Mouse (Mus musculus): ENCODE data around the gene Ppp1r1b. TPM values are rescaled to one million over a fixed set of nuclear protein-coding genes. Genes with fewer than 3 reads are reported as not detected.

Ppp1r1b gene
- polyA plus RNA-seq, 1 experiment from 2014 or later: 0.78 TPM

DNA sequence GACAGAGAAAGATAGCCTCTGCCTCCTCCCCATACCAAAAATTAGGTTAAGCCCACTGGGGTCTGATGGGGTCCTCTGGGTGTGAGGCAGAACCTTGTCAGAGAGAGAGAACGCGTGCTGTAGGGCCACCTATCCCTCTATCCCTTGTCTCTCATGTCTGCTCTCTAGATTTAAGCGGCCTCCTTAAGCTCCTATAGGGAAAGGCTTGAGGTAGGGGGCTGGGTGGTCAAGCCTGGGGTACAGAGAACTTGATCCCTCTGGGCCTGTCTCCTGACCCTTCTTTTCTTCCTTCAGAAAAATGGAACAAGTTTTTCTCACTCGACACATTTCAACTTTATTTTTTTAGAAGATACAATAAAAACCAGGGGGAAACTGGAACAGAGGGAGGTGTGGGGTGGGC is 15.4 kb upstream of the Ppp1r1b start:
- ATAC-seq (ENCODE audit: low FRiP score) (no peak), DNase-seq (ENCODE audit: low spot score, missing footprints) (no peak)
- Histone ChIP-seq H3K9me3 (ENCODE audit: control insufficient read depth, low read length) (no peaks in the 10 kb centered on the region), H3K27me3 (ENCODE audit: control insufficient read depth, insufficient read depth, low read length) (peaks cover 98% of the 10 kb centered on the region), H3K4me1 (ENCODE audit: control insufficient read depth, insufficient read depth, low read length) (peaks cover 17% of the 10 kb centered on the region), H3K27ac (ENCODE audit: low read depth, low read length) (no peak overlapping the region), H3K4me2 (no peak overlapping the region), H3K9ac (ENCODE audit: low read length) (no peak overlapping the region), H3K4me3 (ENCODE audit: low read depth, low read length) (no peak overlapping the region), H3K36me3 (ENCODE audit: control insufficient read depth, insufficient read depth, low read length) (no peaks in the 10 kb centered on the region)
- WGBS: 74% methylated on average over 4 of the region's 4 CpGs

DNA sequence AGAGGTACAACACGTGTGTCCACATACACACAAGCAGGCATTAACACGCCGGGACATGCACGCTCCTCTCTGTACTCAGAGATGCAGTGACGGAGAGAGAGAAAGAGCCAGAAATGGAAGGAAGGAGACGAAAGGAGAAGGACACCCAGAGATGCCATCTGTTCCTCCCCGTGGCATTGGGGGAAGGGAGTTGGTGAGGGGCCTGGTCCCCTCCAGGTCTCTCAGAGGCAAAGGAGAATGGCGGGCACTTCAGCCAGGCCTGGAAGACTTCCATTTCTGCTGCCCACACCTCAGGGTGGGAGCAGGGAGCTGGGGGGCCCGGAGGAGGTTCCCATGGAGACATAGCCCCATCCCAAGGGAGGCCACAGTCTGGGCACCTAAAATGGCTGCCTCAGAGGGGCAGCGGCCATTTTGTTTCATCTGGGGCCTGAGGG is 14.9 kb upstream of the Ppp1r1b start:
- DNase-seq (ENCODE audit: low spot score, missing footprints) (no peak), ATAC-seq (ENCODE audit: low FRiP score) (no peak)
- H3K27me3 ChIP-seq (ENCODE audit: control insufficient read depth, insufficient read depth, low read length): peaks cover 98% of the 10 kb centered on the region
- no peaks in the 10 kb centered on the region for H3K9me3 ChIP-seq (ENCODE audit: control insufficient read depth, low read length)
- H3K9ac ChIP-seq (ENCODE audit: low read length): no peak overlapping the region
- no peak overlapping the region for H3K27ac ChIP-seq (ENCODE audit: low read depth, low read length)
- H3K36me3 ChIP-seq (ENCODE audit: control insufficient read depth, insufficient read depth, low read length): no peaks in the 10 kb centered on the region
- H3K4me3 ChIP-seq (ENCODE audit: low read depth, low read length): no peak overlapping the region
- peaks cover 13% of the 10 kb centered on the region for H3K4me1 ChIP-seq (ENCODE audit: control insufficient read depth, insufficient read depth, low read length)
- no peak overlapping the region for H3K4me2 ChIP-seq
- WGBS: 79% methylated on average over 10 of the region's 10 CpGs

GRCm38 (mm10) chr11:98333981-98334741 is 14.0 kb upstream of the Ppp1r1b start:
- ATAC-seq (ENCODE audit: low FRiP score) (no peak), DNase-seq (ENCODE audit: low spot score, missing footprints) (no peak)
- H3K27me3 ChIP-seq (ENCODE audit: control insufficient read depth, insufficient read depth, low read length): peaks cover 98% of the 10 kb centered on the region
- peak overlapping the region; percentile 5; the same call in 1 of the 2 replicates for H3K9ac ChIP-seq (ENCODE audit: low read length)
- no peaks in the 10 kb centered on the region for H3K9me3 ChIP-seq (ENCODE audit: control insufficient read depth, low read length)
- WGBS: 3% methylated on average over 23 of the region's 41 CpGs
- H3K27ac ChIP-seq (ENCODE audit: low read depth, low read length): no peak overlapping the region
- H3K4me3 ChIP-seq (ENCODE audit: low read depth, low read length): 0 out of 2 replicates have a peak overlapping the region, but pooled peaks have one; percentile 5
- H3K4me1 ChIP-seq (ENCODE audit: control insufficient read depth, insufficient read depth, low read length): peaks cover 17% of the 10 kb centered on the region
- H3K36me3 ChIP-seq (ENCODE audit: control insufficient read depth, insufficient read depth, low read length): no peaks in the 10 kb centered on the region
- H3K4me2 ChIP-seq: peak overlapping the region; percentile 20

- Histone ChIP-seq H3K4me2 (no peak overlapping the region), H3K27ac (ENCODE audit: low read depth, low read length) (no peak overlapping the region), H3K9ac (ENCODE audit: low read length) (no peak overlapping the region), H3K4me3 (ENCODE audit: low read depth, low read length) (no peak overlapping the region), H3K27me3 (ENCODE audit: control insufficient read depth, insufficient read depth, low read length) (peaks cover 98% of the 10 kb centered on the region), H3K9me3 (ENCODE audit: control insufficient read depth, low read length) (no peaks in the 10 kb centered on the region), H3K4me1 (ENCODE audit: control insufficient read depth, insufficient read depth, low read length) (peaks cover 15% of the 10 kb centered on the region), H3K36me3 (ENCODE audit: control insufficient read depth, insufficient read depth, low read length) (no peaks in the 10 kb centered on the region)
- ATAC-seq (ENCODE audit: low FRiP score): no peak
- WGBS: 14% methylated on average over 9 of the region's 9 CpGs
- DNase-seq (ENCODE audit: low spot score, missing footprints): no peak
Measured at GRCm38 (mm10) chr11:98335250-98335649, 13.0 kb upstream of the Ppp1r1b start.

DNA sequence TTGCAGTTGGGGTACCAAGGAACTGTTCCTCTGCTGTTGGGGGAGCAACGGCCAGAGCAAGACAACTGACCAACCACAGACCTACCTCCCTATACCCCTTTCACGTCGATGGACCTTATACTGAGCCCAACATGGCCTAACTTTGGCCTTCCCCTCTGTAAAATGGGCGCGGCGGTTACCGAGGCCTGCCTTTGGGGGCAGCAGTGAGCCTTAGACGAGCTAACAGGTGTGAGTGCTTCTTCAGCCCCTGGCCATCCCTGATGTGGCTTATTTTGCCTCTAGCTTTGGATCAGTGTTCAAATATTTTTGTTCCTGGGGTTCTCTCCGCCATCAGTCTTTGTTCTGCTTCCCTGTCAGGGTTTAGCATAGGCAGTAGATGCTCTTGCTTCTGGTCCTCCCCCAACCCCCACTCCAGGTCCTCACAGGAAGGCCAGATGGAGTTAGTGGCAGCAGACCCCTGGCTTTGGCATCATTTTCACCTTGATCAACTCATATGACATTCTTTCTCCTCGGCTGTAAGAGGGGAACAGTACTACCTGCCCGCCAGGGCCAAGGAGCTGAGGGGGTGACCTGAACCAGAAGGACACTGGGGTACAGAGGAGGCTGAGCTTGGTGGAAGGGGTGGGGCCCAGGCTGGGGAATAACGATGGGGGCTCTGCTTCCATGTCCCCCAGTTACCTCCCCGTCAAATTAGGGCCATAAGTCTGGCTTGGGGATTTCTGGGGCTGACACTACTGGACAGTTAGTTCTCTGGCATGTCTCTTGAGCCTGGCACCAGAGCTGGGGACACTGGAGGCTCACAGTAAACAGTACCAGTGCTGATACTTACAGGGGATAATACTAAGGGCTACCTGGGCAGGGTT is 11.7 kb upstream of the Ppp1r1b start:
- H3K27me3 ChIP-seq (ENCODE audit: control insufficient read depth, insufficient read depth, low read length): peaks cover 96% of the 10 kb centered on the region
- H3K9ac ChIP-seq (ENCODE audit: low read length): no peak overlapping the region
- H3K27ac ChIP-seq (ENCODE audit: low read depth, low read length): no peak overlapping the region
- H3K9me3 ChIP-seq (ENCODE audit: control insufficient read depth, low read length): no peaks in the 10 kb centered on the region
- no peaks in the 10 kb centered on the region for H3K36me3 ChIP-seq (ENCODE audit: control insufficient read depth, insufficient read depth, low read length)
- peaks cover 15% of the 10 kb centered on the region for H3K4me1 ChIP-seq (ENCODE audit: control insufficient read depth, insufficient read depth, low read length)
- WGBS: 19% methylated on average over 13 of the region's 13 CpGs
- ATAC-seq (ENCODE audit: low FRiP score) (no peak), DNase-seq (ENCODE audit: low spot score, missing footprints) (no peak)
- H3K4me3 ChIP-seq (ENCODE audit: low read depth, low read length): no peak overlapping the region
- H3K4me2 ChIP-seq: no peak overlapping the region

GRCm38 (mm10) chr11:98338507-98338961 is 9.7 kb upstream of the Ppp1r1b start:
- Histone ChIP-seq H3K9ac (ENCODE audit: low read length) (peak overlapping the region; percentile 30; the same call in 1 of the 2 replicates), H3K4me2 (peak overlapping the region; percentile 76), H3K9me3 (ENCODE audit: control insufficient read depth, low read length) (no peaks in the 10 kb centered on the region), H3K27ac (ENCODE audit: low read depth, low read length) (no peak overlapping the region), H3K4me3 (ENCODE audit: low read depth, low read length) (peak overlapping the region; percentile 43), H3K36me3 (ENCODE audit: control insufficient read depth, insufficient read depth, low read length) (no peaks in the 10 kb centered on the region), H3K27me3 (ENCODE audit: control insufficient read depth, insufficient read depth, low read length) (peaks cover 88% of the 10 kb centered on the region), H3K4me1 (ENCODE audit: control insufficient read depth, insufficient read depth, low read length) (peaks cover 15% of the 10 kb centered on the region)
- ATAC-seq (ENCODE audit: low FRiP score) (no peak), DNase-seq (ENCODE audit: low spot score, missing footprints) (no peak)
- WGBS: under 1% methylated on average over 54 of the region's 57 CpGs

DNA sequence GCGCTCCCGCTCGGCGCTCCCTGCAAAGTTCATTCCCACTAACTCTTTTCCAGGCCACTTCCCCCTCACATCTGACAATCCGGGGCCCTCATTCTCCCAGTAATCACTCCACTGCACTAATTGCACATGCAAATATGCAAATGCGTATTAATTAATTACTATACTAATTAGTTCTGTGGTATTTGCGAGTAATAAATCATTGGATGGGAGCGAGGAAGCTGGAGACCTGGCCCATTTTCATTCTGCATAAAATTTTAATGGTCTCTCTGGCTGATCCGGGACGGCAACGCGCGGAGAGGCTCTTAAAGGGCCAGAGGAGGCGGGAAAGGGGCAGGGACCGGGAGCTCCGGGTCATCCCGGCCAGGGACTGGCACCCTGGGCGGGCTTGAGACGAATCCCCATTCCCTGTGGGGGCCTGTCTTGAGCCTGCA is 9.1 kb upstream of the Ppp1r1b start:
- Histone ChIP-seq H3K27me3 (ENCODE audit: control insufficient read depth, insufficient read depth, low read length) (peaks cover 83% of the 10 kb centered on the region), H3K4me2 (peak overlapping the region; percentile 76), H3K36me3 (ENCODE audit: control insufficient read depth, insufficient read depth, low read length) (no peaks in the 10 kb centered on the region), H3K9ac (ENCODE audit: low read length) (peak overlapping the region; percentile 30; the same call in 1 of the 2 replicates), H3K27ac (ENCODE audit: low read depth, low read length) (no peak overlapping the region), H3K9me3 (ENCODE audit: control insufficient read depth, low read length) (no peaks in the 10 kb centered on the region), H3K4me1 (ENCODE audit: control insufficient read depth, insufficient read depth, low read length) (peaks cover 13% of the 10 kb centered on the region), H3K4me3 (ENCODE audit: low read depth, low read length) (peak overlapping the region; percentile 43)
- under 1% methylated on average over 18 of the region's 19 CpGs for WGBS
- ATAC-seq (ENCODE audit: low FRiP score) (no peak), DNase-seq (ENCODE audit: low spot score, missing footprints) (no peak)

DNA sequence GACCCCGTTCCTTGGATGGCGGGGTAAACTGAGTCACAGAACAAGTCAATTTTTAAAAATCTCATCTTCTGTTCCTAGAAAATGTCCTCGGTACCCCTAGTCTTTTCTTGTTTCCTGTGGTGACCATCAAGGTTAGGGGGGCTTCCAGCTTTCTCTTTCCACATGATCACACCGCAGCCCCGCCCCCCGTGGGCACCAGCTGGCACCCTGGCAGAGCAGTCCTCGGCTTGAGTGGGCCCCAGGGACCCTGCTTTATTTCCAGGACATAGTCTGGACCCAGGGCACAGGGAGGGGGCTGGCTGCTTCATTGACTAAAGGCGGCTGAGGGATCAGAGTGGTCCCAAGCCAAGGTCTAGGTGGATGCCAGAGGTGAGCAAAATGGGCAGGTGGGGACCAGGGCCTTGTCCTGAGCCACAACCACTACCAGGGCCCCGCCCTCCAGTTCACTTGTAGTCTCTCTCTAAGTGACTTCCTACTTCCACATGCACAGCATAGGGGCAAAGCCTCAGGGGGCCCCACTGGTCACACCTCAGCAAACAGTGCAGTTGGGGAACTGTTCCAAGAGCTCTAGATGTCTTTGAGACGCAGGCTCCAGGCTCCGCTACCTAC is 8.4 kb upstream of the Ppp1r1b start:
- ATAC-seq (ENCODE audit: low FRiP score): no peak; the same call in 1 of the 2 replicates
- Histone ChIP-seq H3K9me3 (ENCODE audit: control insufficient read depth, low read length) (no peaks in the 10 kb centered on the region), H3K4me3 (ENCODE audit: low read depth, low read length) (no peak overlapping the region), H3K27me3 (ENCODE audit: control insufficient read depth, insufficient read depth, low read length) (peaks cover 76% of the 10 kb centered on the region), H3K4me1 (ENCODE audit: control insufficient read depth, insufficient read depth, low read length) (peaks cover 8% of the 10 kb centered on the region), H3K4me2 (no peak overlapping the region; the same call in 1 of the 2 replicates), H3K27ac (ENCODE audit: low read depth, low read length) (no peak overlapping the region), H3K9ac (ENCODE audit: low read length) (no peak overlapping the region), H3K36me3 (ENCODE audit: control insufficient read depth, insufficient read depth, low read length) (no peaks in the 10 kb centered on the region)
- peak; percentile 85 for DNase-seq (ENCODE audit: low spot score, missing footprints)
- 7% methylated on average over 11 of the region's 11 CpGs for WGBS

Measured in midbrain, embryonic 11.5 days (tissue).